ENCODE assay signal across 9 mouse cellular contexts in genomic region chr15:85132193-85132520, GRCm38 (mm10). TPM values are rescaled to one million over a fixed set of nuclear protein-coding genes. Genes with fewer than 3 reads are reported as not detected.
DNase-seq lines count a peak whose midpoint lies in the region; ATAC-seq and TF ChIP-seq lines count a peak whose summit lies in the region.
"Had no signal": no experiment of that assay in that cellular context is flagged by ENCODE, and none has a peak within 500 bp of the region (broad histone marks: within the 10 kb centered on the region; RNA-seq: fewer than 3 reads in every experiment).

No protein-coding gene starts in this region.

- WGBS in heart, embryonic 14.5 days, result 20% methylated on average over 10 of the region's 10 CpGs
- 26% methylated on average over 10 of the region's 10 CpGs for WGBS in hindbrain, embryonic 12.5 days
- 27% methylated on average over 10 of the region's 10 CpGs for WGBS in liver, postnatal 0 days (ENCODE audit: insufficient replicate concordance)

- no peak for ATAC-seq in heart, embryonic 14.5 days (ENCODE audit: insufficient number of reproducible peaks, insufficient read depth, low FRiP score, low read depth)
- ATAC-seq in hindbrain, embryonic 12.5 days (ENCODE audit: low FRiP score), result 0 out of 2 replicates have a peak, but pooled peaks have one; percentile 29
- no peak for ATAC-seq in liver, postnatal 0 days
- no peak for ATAC-seq in inflammation-experienced regulatory T-cells, adult 6 months

- peaks cover 5 to 9% of the 10 kb centered on the region in 2 experiments; a peak in 2 of 4 replicates for H3K4me1 ChIP-seq in heart, embryonic 14.5 days (ENCODE audit: control insufficient read depth in 2 of 2, insufficient read depth in 2 of 2, low read length in 2 of 2)
- peaks cover 8% of the 10 kb centered on the region for H3K4me1 ChIP-seq in bone marrow macrophage, adult 2 months (ENCODE audit: control insufficient read depth, insufficient read depth, low read length)
- peaks cover 9% of the 10 kb centered on the region for H3K4me1 ChIP-seq in hindbrain, embryonic 12.5 days
- H3K4me1 ChIP-seq in liver, postnatal 0 days (ENCODE audit: insufficient read depth), result peaks cover 5% of the 10 kb centered on the region; the same call in 1 of the 2 replicates

- no peaks in the 10 kb centered on the region for H3K36me3 ChIP-seq in heart, embryonic 14.5 days (ENCODE audit: control insufficient read depth, insufficient read depth, low read length)
- no peaks in the 10 kb centered on the region for H3K36me3 ChIP-seq in hindbrain, embryonic 12.5 days
- no peaks in the 10 kb centered on the region for H3K36me3 ChIP-seq in liver, postnatal 0 days (replicated peaks; ENCODE audit: insufficient read depth, low read length)

- TF ChIP-seq POLR2A in bone marrow macrophage, adult 2 months (IDR thresholded peaks at IDR 0.05; ENCODE audit: borderline replicate concordance, low read depth, low read length), result no peak

- H3K27ac ChIP-seq in heart, embryonic 14.5 days (replicated peaks in 1 of 2; ENCODE audit: control insufficient read depth in 1 of 2, insufficient read depth in 1 of 2, low read depth in 2 of 2, low read length in 2 of 2), result no peak overlapping the region
- H3K27ac ChIP-seq in bone marrow macrophage, adult 2 months (ENCODE audit: insufficient read depth, low read depth, low read length), result no peak overlapping the region
- H3K27ac ChIP-seq in hindbrain, embryonic 12.5 days, result no peak overlapping the region
- no peak overlapping the region for H3K27ac ChIP-seq in liver, postnatal 0 days (ENCODE audit: low read depth)

- H3K4me3 ChIP-seq in heart, embryonic 14.5 days (ENCODE audit: control insufficient read depth in 1 of 2, insufficient read depth in 1 of 2, low read depth in 1 of 2, low read length in 2 of 2), result peak overlapping the region; percentile 12 to 17
- H3K4me3 ChIP-seq in bone marrow macrophage, adult 2 months (ENCODE audit: insufficient read depth, low read length), result peak overlapping the region; percentile 28
- peak overlapping the region; percentile 22 for H3K4me3 ChIP-seq in hindbrain, embryonic 12.5 days
- H3K4me3 ChIP-seq in liver, postnatal 0 days (ENCODE audit: low read depth, low read length), result no peak overlapping the region

- peak overlapping the region; percentile 57 for H3K4me2 ChIP-seq in heart, embryonic 14.5 days (ENCODE audit: low read length)
- peak overlapping the region; percentile 55 for H3K4me2 ChIP-seq in hindbrain, embryonic 12.5 days (replicated peaks)
- H3K4me2 ChIP-seq in liver, postnatal 0 days (ENCODE audit: low read depth, low read length), result peak overlapping the region; percentile 40

- H3K27me3 ChIP-seq in heart, embryonic 14.5 days (ENCODE audit: control insufficient read depth, insufficient read depth, low read length), result peaks cover 16% of the 10 kb centered on the region
- peaks cover 13% of the 10 kb centered on the region for H3K27me3 ChIP-seq in hindbrain, embryonic 12.5 days
- H3K27me3 ChIP-seq in liver, postnatal 0 days (ENCODE audit: insufficient read depth, low read length), result no peaks in the 10 kb centered on the region

- DNase-seq in heart, adult 11 months, result no peak
- DNase-seq in liver, postnatal 0 days, result no peak
- no peak for DNase-seq in adrenal gland, postnatal 36 days
- no peak for DNase-seq in embryo, embryonic 10.5 days (ENCODE audit: low spot score)

- TF ChIP-seq EP300 in liver, postnatal 0 days (IDR thresholded peaks at IDR 0.05; ENCODE audit: low read depth), result no peak

- no peak for TF ChIP-seq CTCF in bone marrow macrophage, adult 2 months (IDR thresholded peaks at IDR 0.05; ENCODE audit: low read depth, low read length)
- TF ChIP-seq CTCF in liver, postnatal 0 days (IDR thresholded peaks at IDR 0.05; ENCODE audit: low read depth), result no peak

- H3K9me3 ChIP-seq in heart, embryonic 14.5 days (ENCODE audit: control insufficient read depth, low read length), result no peaks in the 10 kb centered on the region
- H3K9me3 ChIP-seq in hindbrain, embryonic 12.5 days (replicated peaks), result no peaks in the 10 kb centered on the region; the same call in 1 of the 2 replicates
- no peaks in the 10 kb centered on the region for H3K9me3 ChIP-seq in liver, postnatal 0 days (ENCODE audit: low read length)

- no peak overlapping the region for H3K9ac ChIP-seq in heart, embryonic 14.5 days (ENCODE audit: low read length)
- no peak overlapping the region for H3K9ac ChIP-seq in hindbrain, embryonic 12.5 days
- no peak overlapping the region for H3K9ac ChIP-seq in liver, postnatal 0 days (replicated peaks)

RNA-seq across cellular contexts. Expression of gene Ribc2, which starts 0.3 kb away (rescaled TPM):
- not detected in 2 replicates for polyA plus RNA-seq in heart, embryonic 14.5 days (2014; fragmentation: Nextera tagmentation; extraction: Ambion mirVana)
- polyA plus RNA-seq in bone marrow macrophage, adult 2 months (2012; ENCODE audit: insufficient read depth, insufficient read length, missing spikeins), result not detected in 2 replicates
- polyA plus RNA-seq in hindbrain, embryonic 12.5 days (2016; fragmentation: Nextera tagmentation; extraction: Ambion mirVana), result 1.1 and 1.4 TPM in 2 replicates
- polyA plus RNA-seq in liver, postnatal 0 days (2015; fragmentation: Nextera tagmentation; extraction: Ambion mirVana), result 0.06 TPM in 1 of 2 replicates, not detected in the other
- total RNA-seq in adrenal gland, postnatal 36 days (2021), result not detected
- not detected for polyA plus RNA-seq in inflammation-experienced regulatory T-cells, adult 6 months (2017; shearing (Covaris generic))
- total RNA-seq: adrenal gland, postnatal 14 days had no signal

RNA-seq across cellular contexts. Expression of gene Smc1b, which starts 0.4 kb away (rescaled TPM):
- 0.04 and 0.09 TPM in 2 replicates for polyA plus RNA-seq in heart, embryonic 14.5 days (2014; fragmentation: Nextera tagmentation; extraction: Ambion mirVana)
- not detected in 2 replicates for polyA plus RNA-seq in bone marrow macrophage, adult 2 months (2012; ENCODE audit: insufficient read depth, insufficient read length, missing spikeins)
- polyA plus RNA-seq in hindbrain, embryonic 12.5 days (2016; fragmentation: Nextera tagmentation; extraction: Ambion mirVana), result 0.10 and 0.28 TPM in 2 replicates
- polyA plus RNA-seq in liver, postnatal 0 days (2015; fragmentation: Nextera tagmentation; extraction: Ambion mirVana), result 0.54 and 0.94 TPM in 2 replicates
- under 1 TPM in 1 of 2 experiments, not detected in 1; 0.40 TPM for total RNA-seq in adrenal gland, postnatal 36 days (2021)
- under 1 TPM in 1 of 3 experiments, not detected in 2; 0.36 TPM for polyA plus RNA-seq in inflammation-experienced regulatory T-cells, adult 6 months (2017; shearing (Covaris generic))
